Mouse (Mus musculus): Measurements from ENCODE around the gene Dck. TPM values are rescaled to one million over a fixed set of nuclear protein-coding genes. Genes with fewer than 3 reads are reported as not detected.

The Dck gene
- total and polyA plus RNA-seq, 2 experiments, result 1.4 to 3.0 TPM

- Histone ChIP-seq H3K36me3 (ENCODE audit: control insufficient read depth, insufficient read depth, low read length) (no peaks in the 10 kb centered on the region), H3K9ac (ENCODE audit: low read depth, low read length) (no peak overlapping the region), H3K4me1 (ENCODE audit: control insufficient read depth, insufficient read depth, low read length) (peaks cover 5% of the 10 kb centered on the region), H3K27ac (replicated peaks; ENCODE audit: insufficient read depth, low read depth, low read length) (no peak overlapping the region), H3K79me2 (ENCODE audit: control insufficient read depth, insufficient read depth, low read length) (no peaks in the 10 kb centered on the region), H3K27me3 (ENCODE audit: control insufficient read depth, insufficient read depth, low read length) (no peaks in the 10 kb centered on the region), H3K4me3 (ENCODE audit: insufficient read depth, low read depth, low read length) (no peak overlapping the region)
- DNase-seq (ENCODE audit: extremely low read depth, low read depth, low spot score), result no peak
- 76% methylated on average over 4 of the region's 4 CpGs for WGBS
- TF ChIP-seq CTCF (IDR thresholded peaks at IDR 0.05; ENCODE audit: low read depth, low read length) (no peak), POLR2A (IDR thresholded peaks at IDR 0.05; ENCODE audit: extremely low read depth, insufficient read depth, low read length) (no peak)
These were observed 66.1 kb downstream of the Dck start for GRCm38 (mm10) chr5:88830880-88831279.

GRCm38 (mm10) chr5:88831935-88832334, 67.1 kb downstream of the Dck start:
- H3K27ac ChIP-seq (replicated peaks; ENCODE audit: insufficient read depth, low read depth, low read length), result no peak overlapping the region
- WGBS, result 87% methylated on average over 3 of the region's 3 CpGs
- no peak overlapping the region for H3K9ac ChIP-seq (ENCODE audit: low read depth, low read length)
- H3K36me3 ChIP-seq (ENCODE audit: control insufficient read depth, insufficient read depth, low read length), result no peaks in the 10 kb centered on the region
- H3K79me2 ChIP-seq (ENCODE audit: control insufficient read depth, insufficient read depth, low read length), result no peaks in the 10 kb centered on the region
- no peak for DNase-seq (ENCODE audit: extremely low read depth, low read depth, low spot score)
- H3K4me1 ChIP-seq (ENCODE audit: control insufficient read depth, insufficient read depth, low read length), result peaks cover 5% of the 10 kb centered on the region
- H3K27me3 ChIP-seq (ENCODE audit: control insufficient read depth, insufficient read depth, low read length), result no peaks in the 10 kb centered on the region
- TF ChIP-seq POLR2A (IDR thresholded peaks at IDR 0.05; ENCODE audit: extremely low read depth, insufficient read depth, low read length), result no peak
- H3K4me3 ChIP-seq (ENCODE audit: insufficient read depth, low read depth, low read length), result no peak overlapping the region

Other genes with a start within 250 kb of the Dck start
- gene Jchain, start 237.1 kb upstream of the Dck start, total RNA-seq (2014; rRNA removed), result 0.55 and 4.4 TPM in 2 replicates
- 0.54 and 0.83 TPM in 2 replicates for gene Jchain, start 237.1 kb upstream of the Dck start, polyA plus RNA-seq (2012; rRNA removed)
- 16.5 and 20.0 TPM in 2 replicates for gene Utp3, start 210.5 kb upstream of the Dck start, total RNA-seq (2014; rRNA removed)
- gene Utp3, start 210.5 kb upstream of the Dck start, polyA plus RNA-seq (2012; rRNA removed), result 7.4 and 7.9 TPM in 2 replicates
- gene Rufy3, start 200.0 kb upstream of the Dck start, total RNA-seq (2014; rRNA removed), result 27.9 and 31.6 TPM in 2 replicates
- 7.6 and 9.7 TPM in 2 replicates for gene Rufy3, start 200.0 kb upstream of the Dck start, polyA plus RNA-seq (2012; rRNA removed)
- gene Grsf1, start 88.8 kb upstream of the Dck start, total RNA-seq (2014; rRNA removed), result 54.6 and 57.9 TPM in 2 replicates
- gene Grsf1, start 88.8 kb upstream of the Dck start, polyA plus RNA-seq (2012; rRNA removed), result 32.7 and 38.7 TPM in 2 replicates
- 14.4 and 17.4 TPM in 2 replicates for gene Mob1b, start 44.1 kb upstream of the Dck start, total RNA-seq (2014; rRNA removed)
- 4.1 and 4.6 TPM in 2 replicates for gene Mob1b, start 44.1 kb upstream of the Dck start, polyA plus RNA-seq (2012; rRNA removed)
- 30.2 and 33.4 TPM in 2 replicates for gene Slc4a4, start 121.8 kb downstream of the Dck start, total RNA-seq (2014; rRNA removed)
- 12.0 and 15.9 TPM in 2 replicates for gene Slc4a4, start 121.8 kb downstream of the Dck start, polyA plus RNA-seq (2012; rRNA removed)

Measured in liver, adult 2 months (tissue).